Mouse (Mus musculus) thymus, postnatal 4 days (tissue): ENCODE measurements at regions not wholly inside any gene's neighbourhood (a gene's known extent, or its start where the extent isn't known, plus 50 kb on each side); places are given as distances from the start of the nearest gene placed in this dataset.

Source experiments
- DNase-seq: peaks from one replicate; pipeline ENCODE4 v3.0.0; 2021

- no peak for DNase-seq
Measured at GRCm38 (mm10) chr10:45009676-45010075, 57.3 kb upstream of the Prep start.

GRCm38 (mm10) chr10:45009235-45009634 lies 57.8 kb upstream of the Prep start:
- no peak for DNase-seq

GRCm38 (mm10) chr10:45004037-45004653 lies 62.9 kb upstream of the Prep start:
- no peak for DNase-seq

- DNase-seq = peak; percentile 31
Measured at GRCm38 (mm10) chr10:45003344-45003681, 63.7 kb upstream of the Prep start.

- peak; percentile 27 for DNase-seq
Measured at GRCm38 (mm10) chr10:45002637-45003343, 64.2 kb upstream of the Prep start.

- peak; percentile 58 for DNase-seq
Measured at GRCm38 (mm10) chr10:45000873-45001859, 65.8 kb upstream of the Prep start.

- no peak for DNase-seq
Measured at GRCm38 (mm10) chr10:45000027-45000840, 66.8 kb upstream of the Prep start.

GRCm38 (mm10) chr10:44997906-44998289 lies 69.1 kb upstream of the Prep start:
- no peak for DNase-seq

- no peak for DNase-seq
Measured at GRCm38 (mm10) chr10:44997184-44997905, 69.7 kb upstream of the Prep start.

GRCm38 (mm10) chr10:44995756-44996155 lies 71.2 kb upstream of the Prep start:
- DNase-seq = no peak

- DNase-seq = no peak
Measured at GRCm38 (mm10) chr10:44994385-44995281, 72.4 kb upstream of the Prep start.

GRCm38 (mm10) chr10:44993470-44994260 lies 73.3 kb upstream of the Prep start:
- no peak for DNase-seq

- DNase-seq = no peak
Measured at GRCm38 (mm10) chr10:44989539-44989938, 77.5 kb upstream of the Prep start.

GRCm38 (mm10) chr10:44988756-44989155 lies 78.2 kb upstream of the Prep start:
- no peak for DNase-seq

- DNase-seq = no peak
Measured at GRCm38 (mm10) chr10:44987615-44988014, 79.4 kb upstream of the Prep start.

- no peak for DNase-seq
Measured at GRCm38 (mm10) chr10:44981913-44982312, 85.1 kb upstream of the Prep start.

- no peak for DNase-seq
Measured at GRCm38 (mm10) chr10:44976815-44977214, 90.2 kb upstream of the Prep start.

GRCm38 (mm10) chr10:44971911-44972310 lies 95.1 kb upstream of the Prep start:
- DNase-seq = no peak

- DNase-seq = no peak
Measured at GRCm38 (mm10) chr10:44959968-44960367, 107.0 kb upstream of the Prep start.

- DNase-seq = no peak
Measured at GRCm38 (mm10) chr10:44945205-44945725, 121.7 kb upstream of the Prep start.
